In the genomic region with DNA sequence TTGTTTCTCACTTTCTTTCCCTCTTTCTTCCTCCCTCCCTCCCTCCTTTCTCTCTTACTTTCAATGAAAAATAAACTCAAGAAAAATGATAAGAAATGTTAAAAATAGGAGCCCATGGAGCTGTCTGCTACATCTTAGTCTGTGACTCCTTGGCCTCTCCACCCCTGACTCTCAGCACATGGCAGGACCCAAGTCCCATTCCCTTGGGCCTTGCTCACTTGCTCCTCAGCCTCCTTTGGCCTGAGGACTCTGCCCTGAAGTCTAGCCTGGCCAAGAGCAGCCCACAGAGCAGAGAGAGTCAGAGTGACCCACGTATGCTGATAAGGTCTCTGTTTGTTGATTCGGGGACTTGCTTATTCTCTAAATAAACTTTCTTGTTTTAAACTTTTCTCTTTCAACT, we compare ENCODE assay signal across 24 mouse cellular contexts.
A peak's percentile ranks its signal among the peaks of the same experiment; 100 is the strongest.
DNase-seq lines count a peak whose midpoint lies in the region; ATAC-seq and TF ChIP-seq lines count a peak whose summit lies in the region.
"Had no signal": no experiment of that assay in that cellular context is flagged by ENCODE, and none has a peak within 500 bp of the region (broad histone marks: within the 10 kb centered on the region; RNA-seq: fewer than 3 reads in every experiment).

No protein-coding gene starts in this region.

- no peaks in the 10 kb centered on the region for H3K36me3 ChIP-seq in kidney, embryonic 15.5 days
- H3K36me3 ChIP-seq: forebrain, embryonic 10.5 days; heart, embryonic 12.5 days; heart, embryonic 15.5 days; hindbrain, embryonic 10.5 days; hindbrain, embryonic 13.5 days had no signal

- H3K4me1 ChIP-seq in kidney, embryonic 15.5 days, result no peaks in the 10 kb centered on the region
- H3K4me1 ChIP-seq in lung, adult 2 months (ENCODE audit: control insufficient read depth, insufficient read depth, low read length), result no peaks in the 10 kb centered on the region
- H3K4me1 ChIP-seq: forebrain, embryonic 10.5 days; forebrain, embryonic 13.5 days; heart, embryonic 12.5 days; heart, embryonic 15.5 days; hindbrain, embryonic 10.5 days had no signal

- no peaks in the 10 kb centered on the region for H3K27me3 ChIP-seq in kidney, embryonic 15.5 days
- H3K27me3 ChIP-seq: heart, embryonic 12.5 days; heart, embryonic 15.5 days; hindbrain, embryonic 13.5 days had no signal

- DNase-seq in kidney, adult 11 months, result peak; percentile 7
- DNase-seq in lung, postnatal 10 days, result peak; percentile 14
- no peak for DNase-seq in lung, adult 2 months
- peak; percentile 15 for DNase-seq in ovary, postnatal 36 days (ENCODE audit: low spot score)
- DNase-seq in ovary, postnatal 10 days (ENCODE audit: low spot score), result no peak
- DNase-seq: adrenal gland, adult 2 months; adrenal gland, postnatal 25 days; cerebellum, adult 18-20 months; cerebellum, adult 9-10 months; cerebellum, postnatal 14 days; gastrocnemius, postnatal 10 days; gastrocnemius, postnatal 36 days; heart, postnatal 10 days; heart, postnatal 36 days had no signal

- H3K4me3 ChIP-seq in kidney, embryonic 15.5 days (replicated peaks), result no peak overlapping the region
- no peak overlapping the region for H3K4me3 ChIP-seq in lung, adult 2 months (replicated peaks; ENCODE audit: extremely low read depth, low read depth, low read length)
- H3K4me3 ChIP-seq: forebrain, embryonic 10.5 days; forebrain, embryonic 13.5 days; heart, embryonic 12.5 days; heart, embryonic 15.5 days; hindbrain, embryonic 10.5 days; hindbrain, embryonic 13.5 days had no signal

- no peak for TF ChIP-seq CTCF in lung, adult 2 months (IDR thresholded peaks at IDR 0.05; ENCODE audit: insufficient read depth, low read length)

- no peak overlapping the region for H3K27ac ChIP-seq in kidney, embryonic 15.5 days
- H3K27ac ChIP-seq: forebrain, embryonic 10.5 days; forebrain, embryonic 13.5 days; heart, embryonic 15.5 days; hindbrain, embryonic 10.5 days; hindbrain, embryonic 13.5 days had no signal

- TF ChIP-seq POLR2A in lung, adult 2 months (IDR thresholded peaks at IDR 0.05; ENCODE audit: borderline replicate concordance, extremely low read depth, low read depth, low read length), result no peak

- no peaks in the 10 kb centered on the region for H3K9me3 ChIP-seq in kidney, embryonic 15.5 days (replicated peaks)
- H3K9me3 ChIP-seq: forebrain, embryonic 10.5 days; forebrain, embryonic 13.5 days; heart, embryonic 12.5 days; heart, embryonic 15.5 days; hindbrain, embryonic 10.5 days; hindbrain, embryonic 13.5 days had no signal

- no peak overlapping the region for H3K4me2 ChIP-seq in kidney, embryonic 15.5 days
- H3K4me2 ChIP-seq: forebrain, embryonic 13.5 days; heart, embryonic 12.5 days; heart, embryonic 15.5 days; hindbrain, embryonic 13.5 days had no signal

- no peak overlapping the region for H3K9ac ChIP-seq in kidney, embryonic 15.5 days
- H3K9ac ChIP-seq: forebrain, embryonic 13.5 days; heart, embryonic 12.5 days; heart, embryonic 15.5 days; hindbrain, embryonic 13.5 days had no signal

- no peak for ATAC-seq in kidney, embryonic 15.5 days (replicated peaks; ENCODE audit: low FRiP score)
- ATAC-seq: CD4-positive, CD25-positive, alpha-beta regulatory T cell, adult 4 months; forebrain, embryonic 13.5 days; forebrain, embryonic 16.5 days; hindbrain, embryonic 16.5 days had no signal

- 75% methylated on average over 2 of the region's 2 CpGs for WGBS in kidney, embryonic 15.5 days
- 38% methylated on average over 2 of the region's 2 CpGs for WGBS in lung, adult 2 months

Comparison
In these comparisons a context has a peak if more than half of its experiments do, and no peak if none do; other contexts are left out.
1. DNase-seq: peak in kidney, adult 11 months (single experiment), lung, postnatal 10 days (single experiment) and ovary, postnatal 36 days (single experiment); none in lung, adult 2 months (single experiment) and ovary, postnatal 10 days (single experiment).